Mouse (Mus musculus): ENCODE data around the gene Sumf2.

Gene Sumf2

GRCm38 (mm10) chr5:129907775-129908174, 61.0 kb downstream of the Sumf2 start:
- DNase-seq (ENCODE audit: low read depth, low spot score): no peak

GRCm38 (mm10) chr5:129908242-129908965, 61.6 kb downstream of the Sumf2 start, which contains the start of gene Nupr1l:
TSS of gene Nupr1l (plus strand) at chr5:129908540.
- DNase-seq (ENCODE audit: low read depth, low spot score): peak; percentile 78

GRCm38 (mm10) chr5:129909147-129909546, 62.4 kb downstream of the Sumf2 start:
- no peak for DNase-seq (ENCODE audit: low read depth, low spot score)

- DNase-seq (ENCODE audit: low read depth, low spot score): no peak
These were observed 62.8 kb downstream of the Sumf2 start for GRCm38 (mm10) chr5:129909591-129909990.

Measured in CD4-positive, CD25-positive, alpha-beta regulatory T cell, adult 2 months (primary cell).